Mouse (Mus musculus) hindbrain, embryonic 14.5 days (tissue): ENCODE data around the gene Psd. TPM values are rescaled to one million over a fixed set of nuclear protein-coding genes. Genes with fewer than 3 reads are reported as not detected.

Experiments used
- ATAC-seq: fragments of 200-750 bp; cut with Nextera tagmentation; 2 replicates; pipeline ENCODE4 v1.8.0; 2017; ENCODE audit warnings: moderate number of reproducible peaks, mild to moderate bottlenecking, moderate TSS enrichment, moderate library complexity; ENCODE audit not compliant: low FRiP score
- DNase-seq: peaks from one replicate; pipeline ENCODE4 v3.0.0-alpha.2; 2015; ENCODE audit warnings: low spot score
- H3K27ac ChIP-seq: fragments of 300-500 bp; sonication (generic); 2 replicates; pipeline ENCODE4 v1.5.1; 2014; ENCODE audit warnings: mild to moderate bottlenecking, moderate library complexity
- H3K27me3 ChIP-seq: fragments of 300-500 bp; sonication (generic); 2 replicates; pipeline ENCODE4 v1.6.1; 2014; ENCODE audit warnings: mild to moderate bottlenecking, low read length, mixed read lengths; ENCODE audit not compliant: control insufficient read depth, insufficient read depth
- H3K36me3 ChIP-seq: fragments of 300-500 bp; sonication (generic); replicated peaks from 2 replicates; pipeline ENCODE4 v1.6.1; 2014; ENCODE audit not compliant: control insufficient read depth, insufficient read depth
- H3K4me1 ChIP-seq: fragments of 300-500 bp; sonication (generic); replicated peaks from 2 replicates; pipeline ENCODE4 v1.6.1; 2014; ENCODE audit warnings: antibody characterized with exemption, low read length, mixed read lengths; ENCODE audit not compliant: control insufficient read depth, insufficient read depth
- H3K4me2 ChIP-seq: fragments of 300-500 bp; sonication (generic); replicated peaks from 2 replicates; pipeline ENCODE4 v1.6.1; 2014; ENCODE audit warnings: mild to moderate bottlenecking, moderate library complexity
- H3K4me3 ChIP-seq: fragments of 300-500 bp; sonication (generic); replicated peaks from 2 replicates; pipeline ENCODE4 v1.5.1; 2014; ENCODE audit warnings: mild to moderate bottlenecking, low read length
- H3K9ac ChIP-seq: fragments of 300-500 bp; sonication (generic); 2 replicates; pipeline ENCODE4 v1.6.1; 2014
- H3K9me3 ChIP-seq: fragments of 300-500 bp; sonication (generic); 2 replicates; pipeline ENCODE4 v1.6.1; 2016; ENCODE audit warnings: low read length; ENCODE audit not compliant: control insufficient read depth
- WGBS: fragments of 180-500 bp; shearing (Covaris S2); extraction: QIAGEN DNeasy Blood & Tissue Kit; methylation state at CpG from one replicate; pipeline ENCODE4 v1.1.7; 2014; 5-methylcytosine and 5-hydroxymethylcytosine counted together
- polyA plus RNA-seq: library from polyadenylated mRNA; unstranded; fragments of >200 nt; fragmentation: Nextera tagmentation; extraction: Ambion mirVana; gene quantifications from 2 replicates; pipeline ENCODE4 v1.2.1, GENCODE M21; 2014

The Psd gene
- polyA plus RNA-seq, 1 experiment from 2014 or later: 131 TPM

GRCm38 (mm10) chr19:46305432-46306267 lies 21.3 kb downstream of the Psd start:
- Histone ChIP-seq H3K4me2 (peak overlapping the region; percentile 78), H3K4me1 (peaks cover 10% of the 10 kb centered on the region; the same call in 1 of the 2 replicates), H3K9me3 (no peaks in the 10 kb centered on the region), H3K4me3 (peak overlapping the region; percentile 36), H3K9ac (peak overlapping the region; percentile 29; the same call in 1 of the 2 replicates), H3K36me3 (no peaks in the 10 kb centered on the region), H3K27me3 (peaks cover 45% of the 10 kb centered on the region), H3K27ac (no peak overlapping the region)
- peak; percentile 66 for DNase-seq
- WGBS: 2% methylated on average over 39 of the region's 43 CpGs
- ATAC-seq: peak; percentile 25

GRCm38 (mm10) chr19:46304908-46305333 lies 22.0 kb downstream of the Psd start:
- Histone ChIP-seq H3K4me3 (peak overlapping the region; percentile 36), H3K27me3 (peaks cover 45% of the 10 kb centered on the region), H3K27ac (no peak overlapping the region), H3K9ac (peak overlapping the region; percentile 29; the same call in 1 of the 2 replicates), H3K36me3 (no peaks in the 10 kb centered on the region), H3K4me1 (peaks cover 10% of the 10 kb centered on the region; the same call in 1 of the 2 replicates), H3K9me3 (no peaks in the 10 kb centered on the region), H3K4me2 (peak overlapping the region; percentile 78)
- DNase-seq (no peak), ATAC-seq (peak; percentile 47; the same call in 1 of the 2 replicates)
- under 1% methylated on average over 34 of the region's 34 CpGs for WGBS

- WGBS: under 1% methylated on average over 39 of the region's 39 CpGs
- Histone ChIP-seq H3K27ac (no peak within 1 kb of the TSS), H3K4me1 (peaks cover 10% of the 10 kb centered on the region; the same call in 1 of the 2 replicates), H3K36me3 (no peaks in the 10 kb centered on the region), H3K4me2 (peak within 1 kb of the TSS; percentile 78), H3K27me3 (peaks cover 45% of the 10 kb centered on the region), H3K4me3 (peak within 1 kb of the TSS; percentile 36), H3K9ac (peak within 1 kb of the TSS; percentile 29; the same call in 1 of the 2 replicates), H3K9me3 (no peaks in the 10 kb centered on the region)
- DNase-seq (peak; percentile 87), ATAC-seq (peak; percentile 78)
Measured at GRCm38 (mm10) chr19:46304216-46304841, 22.6 kb downstream of the Psd start, which contains the start of gene Nfkb2. Gene Nfkb2 (plus strand): TSS chr19:46304320.

- H3K36me3 ChIP-seq: no peaks in the 10 kb centered on the region
- peak overlapping the region; percentile 36 for H3K4me3 ChIP-seq
- no peak overlapping the region for H3K9ac ChIP-seq
- peaks cover 42% of the 10 kb centered on the region for H3K27me3 ChIP-seq
- no peak for DNase-seq
- ATAC-seq: no peak
- no peak overlapping the region for H3K27ac ChIP-seq
- peak overlapping the region; percentile 78 for H3K4me2 ChIP-seq
- H3K4me1 ChIP-seq: peaks cover 10% of the 10 kb centered on the region; the same call in 1 of the 2 replicates
- no peaks in the 10 kb centered on the region for H3K9me3 ChIP-seq
- 56% methylated on average over 18 of the region's 18 CpGs for WGBS
Measured at GRCm38 (mm10) chr19:46303251-46304215, 23.4 kb downstream of the Psd start.

GRCm38 (mm10) chr19:46302551-46302950 lies 24.4 kb downstream of the Psd start:
- Histone ChIP-seq H3K9me3 (no peaks in the 10 kb centered on the region), H3K4me1 (peaks cover 10% of the 10 kb centered on the region; the same call in 1 of the 2 replicates), H3K9ac (no peak overlapping the region), H3K27ac (no peak overlapping the region), H3K4me3 (no peak overlapping the region), H3K36me3 (no peaks in the 10 kb centered on the region), H3K4me2 (no peak overlapping the region), H3K27me3 (peaks cover 32% of the 10 kb centered on the region)
- ATAC-seq (no peak), DNase-seq (no peak)
- 86% methylated on average over 4 of the region's 4 CpGs for WGBS

GRCm38 (mm10) chr19:46300294-46301045 lies 26.5 kb downstream of the Psd start:
- no peak for ATAC-seq
- no peak for DNase-seq

GRCm38 (mm10) chr19:46296938-46297337 lies 30.0 kb downstream of the Psd start:
- 72% methylated on average over 4 of the region's 4 CpGs for WGBS
- H3K4me1 ChIP-seq: no peaks in the 10 kb centered on the region
- DNase-seq: no peak
- H3K27me3 ChIP-seq: no peaks in the 10 kb centered on the region
- no peak overlapping the region for H3K9ac ChIP-seq
- H3K4me2 ChIP-seq: no peak overlapping the region
- no peak overlapping the region for H3K27ac ChIP-seq
- H3K36me3 ChIP-seq: no peaks in the 10 kb centered on the region
- H3K9me3 ChIP-seq: no peaks in the 10 kb centered on the region
- ATAC-seq: no peak
- H3K4me3 ChIP-seq: no peak overlapping the region

More at GRCm38 (mm10) chr19:46300294-46301045, 26.5 kb downstream of the Psd start:
- Histone ChIP-seq H3K27ac (no peak overlapping the region), H3K27me3 (peaks cover 13% of the 10 kb centered on the region), H3K4me2 (no peak overlapping the region), H3K4me3 (no peak overlapping the region), H3K9me3 (no peaks in the 10 kb centered on the region), H3K9ac (no peak overlapping the region), H3K4me1 (peaks cover 10% of the 10 kb centered on the region; the same call in 1 of the 2 replicates), H3K36me3 (no peaks in the 10 kb centered on the region)
- WGBS: 41% methylated on average over 8 of the region's 8 CpGs

GRCm38 (mm10) chr19:46290535-46291105 lies 36.3 kb downstream of the Psd start:
- H3K27ac ChIP-seq: no peak overlapping the region
- WGBS: 69% methylated on average over 12 of the region's 12 CpGs
- no peaks in the 10 kb centered on the region for H3K4me1 ChIP-seq
- no peak for ATAC-seq
- H3K4me2 ChIP-seq: no peak overlapping the region
- H3K27me3 ChIP-seq: no peaks in the 10 kb centered on the region
- H3K9me3 ChIP-seq: no peaks in the 10 kb centered on the region
- peaks cover 22% of the 10 kb centered on the region for H3K36me3 ChIP-seq
- no peak for DNase-seq
- H3K9ac ChIP-seq: no peak overlapping the region
- H3K4me3 ChIP-seq: no peak overlapping the region
